Mouse (Mus musculus): ENCODE data around the gene Cops7b.
A peak's percentile ranks its signal among the peaks of the same experiment; 100 is the strongest.
"Not testable (repeated sequence)": the region's sequence is repeated elsewhere in the genome, so short reads cannot be mapped to it uniquely, and the experiment has no call there.

Cops7b gene

GRCm38 (mm10) chr1:86582451-86583096 lies at the start of gene Cops7b, which contains the start of gene Pde6d:
Gene Cops7b, plus strand, starts transcription at chr1:86582904.
Gene Pde6d, minus strand, starts transcription at chr1:86582629.
- peak; percentile 98 for DNase-seq (ENCODE audit: low read depth, low spot score)

GRCm38 (mm10) chr1:86533411-86534130 lies 49.1 kb upstream of the Cops7b start:
- peak; percentile 60 for DNase-seq (ENCODE audit: low read depth, low spot score)

- no peak for DNase-seq (ENCODE audit: low read depth, low spot score)
These were observed 44.3 kb upstream of the Cops7b start for GRCm38 (mm10) chr1:86538383-86538782.

GRCm38 (mm10) chr1:86539583-86539982 lies 43.1 kb upstream of the Cops7b start:
- not testable (repeated sequence) for DNase-seq (ENCODE audit: low read depth, low spot score)

- no peak for DNase-seq (ENCODE audit: low read depth, low spot score)
These were observed 40.1 kb upstream of the Cops7b start for GRCm38 (mm10) chr1:86542584-86542983.

GRCm38 (mm10) chr1:86546797-86547196 lies 35.9 kb upstream of the Cops7b start:
- no peak for DNase-seq (ENCODE audit: low read depth, low spot score)

GRCm38 (mm10) chr1:86551299-86551698 lies 31.4 kb upstream of the Cops7b start:
- DNase-seq (ENCODE audit: low read depth, low spot score) = no peak

- DNase-seq (ENCODE audit: low read depth, low spot score) = no peak
These were observed 30.8 kb upstream of the Cops7b start for GRCm38 (mm10) chr1:86551877-86552276.

- DNase-seq (ENCODE audit: low read depth, low spot score) = no peak
These were observed 27.0 kb upstream of the Cops7b start for GRCm38 (mm10) chr1:86555665-86556064.

- no peak for DNase-seq (ENCODE audit: low read depth, low spot score)
These were observed 24.8 kb upstream of the Cops7b start for GRCm38 (mm10) chr1:86557872-86558271.

GRCm38 (mm10) chr1:86559232-86559631 lies 23.5 kb upstream of the Cops7b start:
- DNase-seq (ENCODE audit: low read depth, low spot score) = no peak

GRCm38 (mm10) chr1:86562663-86563062 lies 20.0 kb upstream of the Cops7b start:
- DNase-seq (ENCODE audit: low read depth, low spot score) = no peak

GRCm38 (mm10) chr1:86568409-86568808 lies 14.3 kb upstream of the Cops7b start:
- no peak for DNase-seq (ENCODE audit: low read depth, low spot score)

GRCm38 (mm10) chr1:86569292-86569860 lies 13.3 kb upstream of the Cops7b start:
- no peak for DNase-seq (ENCODE audit: low read depth, low spot score)

GRCm38 (mm10) chr1:86571381-86571780 lies 11.3 kb upstream of the Cops7b start:
- no peak for DNase-seq (ENCODE audit: low read depth, low spot score)

- DNase-seq (ENCODE audit: low read depth, low spot score) = no peak
These were observed 10.8 kb upstream of the Cops7b start for GRCm38 (mm10) chr1:86571941-86572340.

GRCm38 (mm10) chr1:86580426-86580825 lies 2.3 kb upstream of the Cops7b start:
- DNase-seq (ENCODE audit: low read depth, low spot score) = no peak

- DNase-seq (ENCODE audit: low read depth, low spot score) = no peak
These were observed 833 bp upstream of the Cops7b start for GRCm38 (mm10) chr1:86581692-86582450.

GRCm38 (mm10) chr1:86583709-86584108 lies 1.0 kb downstream of the Cops7b start:
- no peak for DNase-seq (ENCODE audit: low read depth, low spot score)

- peak; percentile 64 for DNase-seq (ENCODE audit: low read depth, low spot score)
These were observed 4.3 kb downstream of the Cops7b start for GRCm38 (mm10) chr1:86586992-86587391.

- no peak for DNase-seq (ENCODE audit: low read depth, low spot score)
These were observed 11.8 kb downstream of the Cops7b start for GRCm38 (mm10) chr1:86594539-86594938.

- DNase-seq (ENCODE audit: low read depth, low spot score) = no peak
These were observed 12.6 kb downstream of the Cops7b start for GRCm38 (mm10) chr1:86595315-86595714.
